Mouse (Mus musculus) heart, postnatal 10 days (tissue): ENCODE results near the gene Plbd2. TPM values are rescaled to one million over a fixed set of nuclear protein-coding genes. Genes with fewer than 3 reads are reported as not detected.
A peak's percentile ranks its signal among the peaks of the same experiment; 100 is the strongest.

ENCODE experiments used
- DNase-seq, 2 experiments: peaks; one replicate each; pipeline ENCODE4 v3.0.0; 2021
- intact Hi-C: fragments of 180-260 bp; cut with DNase I; formaldehyde crosslinking; loops from one replicate; pipeline ENCODE4 v1.15.1; 2025
- total RNA-seq, 2 experiments: library from RNA; stranded (reverse); gene quantifications; 2 replicates each; pipeline ENCODE4 v1.2.3; 2021

The Plbd2 gene
- total RNA-seq, 2 experiments from 2014 or later = 45.6 to 45.8 TPM

DNA sequence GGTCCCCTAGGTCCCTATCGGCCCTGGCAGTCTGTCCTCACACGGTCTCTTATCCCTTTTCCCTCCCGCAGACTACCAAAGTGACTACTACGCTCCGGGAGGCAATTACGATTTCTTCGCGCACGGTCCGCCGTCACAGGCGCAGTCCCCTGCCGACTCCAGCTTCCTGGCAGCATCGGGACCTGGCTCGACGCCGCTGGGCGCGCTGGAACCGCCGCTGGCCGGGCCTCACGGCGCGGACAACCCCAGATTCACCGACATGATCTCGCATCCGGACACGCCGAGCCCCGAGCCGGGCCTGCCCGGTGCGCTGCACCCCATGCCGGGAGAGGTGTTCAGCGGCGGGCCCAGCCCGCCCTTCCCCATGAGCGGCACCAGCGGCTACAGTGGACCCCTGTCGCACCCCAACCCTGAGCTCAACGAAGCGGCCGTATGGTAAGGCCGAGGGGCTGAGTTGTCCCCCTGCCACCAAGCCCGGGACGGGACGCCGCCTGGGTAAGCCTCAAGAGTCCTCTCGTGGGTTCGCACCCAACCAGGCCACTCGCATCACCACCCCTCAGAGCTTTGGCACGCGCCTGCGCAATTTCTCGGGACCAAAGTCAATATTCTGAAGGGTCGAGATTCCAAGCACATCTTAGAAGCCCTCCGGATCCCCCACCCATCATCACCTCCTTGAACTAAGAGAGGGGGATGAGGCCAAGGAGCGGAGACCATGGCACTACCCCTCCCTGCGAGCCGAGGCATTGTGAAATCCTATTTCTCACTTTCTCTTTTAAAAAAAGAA lies 63.3 kb downstream of the Plbd2 start:
- peak in 1 of 2 experiments; percentile 31 for DNase-seq
- intact Hi-C loops = loop anchor here (1.0 to 2.0 kb wide), 2 partner anchors 187 to 294 kb away; no protein-coding TSS in a partner anchor

DNA sequence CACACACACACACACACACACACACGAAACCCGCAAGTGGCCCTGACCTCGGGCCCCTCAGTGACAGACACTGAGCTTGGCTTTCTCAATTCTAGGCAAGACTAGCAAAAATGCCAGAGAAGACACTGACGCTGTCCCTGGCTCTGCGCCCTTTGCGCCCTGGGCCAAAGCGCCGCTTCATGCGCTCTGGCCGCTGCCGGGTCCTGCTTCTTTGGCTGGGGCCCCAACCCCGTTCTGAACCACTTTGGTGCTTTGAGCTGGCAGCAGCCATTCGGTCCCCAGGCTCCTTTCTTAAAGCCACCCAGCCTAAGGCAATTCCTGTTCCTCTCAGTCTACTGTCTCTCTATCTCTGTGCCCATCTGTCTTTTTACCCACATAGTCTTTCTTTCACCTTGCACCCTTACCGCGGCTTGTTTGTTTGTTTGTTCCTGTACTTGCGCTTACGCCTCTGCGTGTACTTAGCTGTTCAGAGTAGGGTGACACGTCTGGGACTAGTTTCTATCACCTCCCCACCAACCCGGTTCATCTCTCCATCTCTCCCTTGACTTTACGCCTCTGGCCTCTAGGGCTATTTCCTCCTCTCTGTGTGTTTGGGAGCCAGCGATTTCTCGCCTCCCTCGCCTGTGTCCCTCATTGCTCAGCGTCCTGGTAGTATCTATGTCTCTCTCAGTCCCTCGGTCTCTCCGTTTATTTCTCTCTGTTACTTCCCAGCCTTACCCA lies 64.3 kb downstream of the Plbd2 start:
- intact Hi-C loops = no loop called here

DNA sequence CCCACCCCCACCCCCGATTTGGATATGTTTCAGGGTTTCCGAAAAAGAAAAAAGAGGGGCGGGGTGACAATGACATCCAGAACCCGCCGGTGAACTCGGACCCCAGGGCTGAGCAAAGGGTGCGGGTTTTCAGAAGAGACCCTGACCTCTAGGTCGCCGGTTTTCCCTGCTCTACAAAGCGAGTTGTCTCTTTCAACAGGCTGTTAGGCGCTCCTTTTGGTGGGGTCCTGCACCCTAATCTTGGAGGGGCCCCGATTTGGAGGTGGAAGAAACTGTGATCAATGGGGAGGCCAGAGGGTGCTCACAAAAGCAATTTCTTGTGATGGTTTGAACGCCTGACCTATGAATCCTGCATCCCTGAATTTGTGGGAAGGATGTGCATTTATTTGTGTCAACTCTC lies 65.0 kb downstream of the Plbd2 start:
- no peak for DNase-seq
- intact Hi-C loops = no loop called here

More for the DNA sequence above, 64.3 kb downstream of the Plbd2 start:
- no peak for DNase-seq

DNA sequence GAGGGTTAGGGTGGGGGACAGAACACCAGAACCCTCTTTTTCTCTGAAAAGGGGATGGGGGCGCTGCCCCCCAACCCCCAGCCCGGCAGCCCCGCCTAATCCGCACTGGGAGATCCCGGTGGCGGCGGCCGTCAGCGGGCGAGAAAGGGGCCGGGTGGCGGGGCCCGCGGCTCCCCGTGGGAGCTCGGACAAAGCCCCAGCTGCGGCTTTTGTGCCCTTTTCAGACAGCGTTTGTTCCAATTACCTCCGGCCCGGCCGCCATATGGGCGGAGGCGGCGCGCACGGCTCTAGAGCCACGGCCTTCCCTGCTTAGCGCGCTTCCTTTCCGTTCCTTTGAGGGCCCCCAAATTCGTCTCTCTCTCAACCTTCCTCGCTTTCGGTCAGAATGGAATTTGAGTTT lies 65.4 kb downstream of the Plbd2 start:
- intact Hi-C loops = no loop called here
- DNase-seq = no peak

DNA sequence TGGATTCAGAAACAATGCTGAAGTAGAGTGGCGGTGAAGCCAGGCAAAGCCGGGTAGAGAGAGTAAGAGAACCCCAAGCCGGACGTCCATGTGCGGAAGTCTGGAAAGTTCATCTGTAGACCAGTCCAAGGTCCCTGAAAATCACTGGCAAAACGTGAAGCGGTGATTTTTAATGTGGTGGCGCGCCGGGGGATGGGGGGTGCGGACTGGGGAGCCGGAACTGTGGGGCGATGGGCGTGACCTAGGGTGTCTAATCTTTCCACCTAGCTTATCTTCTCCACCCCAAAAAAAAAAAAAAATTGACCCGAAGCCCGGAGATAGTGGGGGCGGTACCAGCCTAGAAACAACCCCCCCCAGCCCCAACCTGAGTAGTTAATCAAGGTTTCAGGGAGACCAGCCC lies 65.9 kb downstream of the Plbd2 start:
- intact Hi-C loops = no loop called here
- DNase-seq = no peak

DNA sequence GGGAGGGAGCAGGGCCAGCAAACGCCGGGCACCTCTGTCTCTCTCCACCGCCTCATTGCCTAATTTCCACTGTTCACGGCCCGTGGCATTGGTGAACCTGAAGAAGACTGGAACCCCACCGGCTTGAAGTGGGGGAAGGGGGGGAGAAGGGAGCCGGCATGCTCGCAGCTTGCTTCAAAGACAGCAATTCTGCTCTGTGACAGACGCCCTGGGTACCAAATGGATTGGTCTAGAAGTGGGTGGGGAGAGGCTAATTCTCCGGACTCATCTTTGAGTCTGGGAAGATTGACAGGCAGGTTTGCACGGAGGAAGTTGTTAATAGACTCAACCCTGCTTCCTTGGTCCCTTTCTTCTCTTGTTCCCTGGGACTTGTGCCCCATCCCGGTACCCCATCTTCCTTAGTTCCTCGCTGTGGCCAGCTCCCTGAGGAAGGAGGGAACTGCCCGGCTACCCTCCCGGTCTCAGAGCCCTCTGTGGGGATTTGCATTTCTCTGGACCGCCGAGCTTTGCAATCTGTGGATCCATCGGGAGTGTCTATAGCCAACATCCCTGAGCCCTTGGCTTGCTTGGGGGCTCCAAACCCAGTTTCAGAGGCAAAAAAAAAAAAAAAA lies 66.4 kb downstream of the Plbd2 start:
- intact Hi-C loops = no loop called here

DNA sequence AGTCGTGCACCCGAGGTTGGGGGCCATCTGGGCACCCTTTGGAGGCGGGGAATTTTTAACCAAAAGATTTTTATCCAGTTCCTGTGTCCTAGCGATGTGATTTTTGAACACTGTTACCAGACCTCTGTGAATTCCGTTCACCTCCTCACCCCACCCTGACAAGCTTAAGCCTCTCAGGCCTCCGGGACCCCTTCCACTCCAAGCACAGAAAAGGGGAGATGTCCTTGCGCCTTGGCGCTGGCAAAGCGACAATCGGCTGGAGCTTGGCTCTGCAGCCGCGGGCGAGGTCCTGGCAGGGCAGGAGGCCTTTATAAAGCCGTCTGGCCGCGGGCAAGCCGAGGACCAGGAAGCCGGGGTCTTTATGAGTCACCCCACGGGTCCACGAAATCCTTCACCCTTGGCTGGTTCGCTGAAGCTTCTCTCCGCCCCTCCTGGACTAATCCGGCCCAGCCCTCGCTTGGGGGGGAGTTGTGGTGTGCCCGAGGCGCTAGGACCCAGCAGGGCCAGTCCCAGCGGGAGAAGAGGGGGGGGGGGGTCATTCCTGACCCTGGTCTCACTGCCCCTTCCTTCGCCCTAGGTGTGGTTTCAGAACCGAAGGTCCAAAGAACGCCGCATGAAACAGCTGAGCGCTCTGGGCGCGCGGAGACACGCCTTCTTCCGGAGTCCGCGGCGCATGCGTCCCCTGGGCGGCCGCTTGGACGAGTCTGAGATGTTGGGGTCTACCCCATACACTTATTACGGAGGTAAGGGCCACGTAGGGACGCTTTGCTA lies 67.5 kb downstream of the Plbd2 start:
- intact Hi-C loops = no loop called here
- DNase-seq = no peak

More for the DNA sequence above, 66.4 kb downstream of the Plbd2 start:
- DNase-seq = no peak

DNA sequence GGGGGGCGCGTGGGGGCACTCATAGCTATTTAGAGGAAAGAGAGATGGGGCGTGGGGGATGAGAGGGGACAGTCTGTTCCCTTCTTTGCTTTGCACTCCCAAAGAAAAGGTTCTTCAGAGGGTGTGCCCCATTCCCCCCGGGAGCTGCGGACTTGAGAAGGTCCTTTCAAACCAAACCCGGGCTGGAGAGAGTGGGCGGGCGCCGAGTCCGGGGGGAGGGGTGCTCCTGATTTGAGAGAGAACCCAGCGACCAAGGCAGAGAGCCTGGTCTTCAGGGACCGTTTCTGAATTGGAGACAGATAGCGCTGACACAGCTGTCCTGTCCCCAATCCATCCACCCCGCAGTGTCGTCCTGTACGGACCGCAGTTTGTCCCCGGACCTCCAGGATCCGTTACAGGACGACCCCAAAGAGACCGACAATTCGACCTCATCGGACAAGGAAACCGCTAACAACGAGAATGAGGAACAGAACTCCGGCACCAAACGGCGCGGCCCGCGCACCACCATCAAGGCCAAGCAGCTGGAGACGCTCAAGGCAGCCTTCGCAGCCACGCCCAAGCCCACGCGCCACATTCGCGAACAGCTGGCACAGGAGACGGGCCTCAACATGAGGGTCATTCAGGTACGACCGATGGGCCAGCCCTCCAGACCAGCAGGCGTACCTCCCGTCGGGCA lies 68.3 kb downstream of the Plbd2 start:
- intact Hi-C loops = no loop called here
- DNase-seq = no peak

DNA sequence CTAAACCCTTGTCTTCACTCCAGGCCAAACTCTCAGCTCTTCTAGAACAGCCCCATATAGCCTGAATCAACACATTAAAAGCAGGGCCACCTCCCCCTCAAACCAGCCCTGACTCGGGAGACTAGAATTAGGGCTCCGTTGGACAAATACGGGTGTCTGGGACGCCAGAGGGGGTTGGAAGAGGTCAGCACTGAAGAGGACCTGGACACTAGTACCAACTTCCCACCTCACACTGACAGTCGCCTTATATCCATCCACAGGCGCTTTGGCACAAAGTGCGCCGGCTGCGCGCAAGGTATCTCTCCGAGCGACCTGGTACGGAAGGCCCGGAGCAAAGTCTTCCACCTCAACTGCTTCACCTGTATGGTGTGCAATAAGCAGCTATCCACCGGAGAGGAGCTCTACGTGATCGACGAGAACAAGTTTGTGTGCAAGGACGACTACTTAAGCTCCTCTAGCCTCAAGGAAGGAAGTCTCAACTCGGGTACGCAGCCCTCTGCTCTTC lies 69.1 kb downstream of the Plbd2 start:
- intact Hi-C loops = no loop called here

More for the DNA sequence above, 69.1 kb downstream of the Plbd2 start:
- DNase-seq = no peak

Other genes starting within 250 kb of the Plbd2 start
- gene Lhx5, start 71.9 kb downstream of the Plbd2 start, total RNA-seq = not detected
- 10 to 100 TPM in 1 of 2 experiments, 1 to 10 TPM in 1; 9.1 to 11.2 TPM for gene Sdsl, start 30.8 kb downstream of the Plbd2 start, total RNA-seq
- gene Sds, start 27.1 kb downstream of the Plbd2 start, total RNA-seq = not detected
- 10 to 100 TPM in 1 of 2 experiments, 1 to 10 TPM in 1; 8.3 to 12.6 TPM for gene Slc8b1, start 7.5 kb upstream of the Plbd2 start, total RNA-seq
- 10 to 100 TPM; 33.0 to 38.7 TPM for gene Tpcn1, start 85.0 kb upstream of the Plbd2 start, total RNA-seq
- gene Iqcd, start 85.4 kb upstream of the Plbd2 start, total RNA-seq = under 1 TPM in 1 of 2 experiments, not detected in 1; 0.17 TPM
- gene Rita1, start 109.0 kb upstream of the Plbd2 start, total RNA-seq = 10 to 100 TPM; 12.7 to 13.1 TPM
- 10 to 100 TPM; 27.1 to 28.3 TPM for gene Ddx54, start 109.1 kb upstream of the Plbd2 start, total RNA-seq
- not detected for gene Cfap73, start 130.6 kb upstream of the Plbd2 start, total RNA-seq
- gene Rasal1, start 145.2 kb upstream of the Plbd2 start, total RNA-seq = under 1 TPM; 0.15 to 0.31 TPM
- 1 to 10 TPM in 1 of 2 experiments, under 1 TPM in 1; 0.99 to 1.5 TPM for gene Dtx1, start 208.3 kb upstream of the Plbd2 start, total RNA-seq
- gene Oas2, start 246.2 kb upstream of the Plbd2 start, total RNA-seq = under 1 TPM; 0.07 to 0.10 TPM